In the genomic region with DNA sequence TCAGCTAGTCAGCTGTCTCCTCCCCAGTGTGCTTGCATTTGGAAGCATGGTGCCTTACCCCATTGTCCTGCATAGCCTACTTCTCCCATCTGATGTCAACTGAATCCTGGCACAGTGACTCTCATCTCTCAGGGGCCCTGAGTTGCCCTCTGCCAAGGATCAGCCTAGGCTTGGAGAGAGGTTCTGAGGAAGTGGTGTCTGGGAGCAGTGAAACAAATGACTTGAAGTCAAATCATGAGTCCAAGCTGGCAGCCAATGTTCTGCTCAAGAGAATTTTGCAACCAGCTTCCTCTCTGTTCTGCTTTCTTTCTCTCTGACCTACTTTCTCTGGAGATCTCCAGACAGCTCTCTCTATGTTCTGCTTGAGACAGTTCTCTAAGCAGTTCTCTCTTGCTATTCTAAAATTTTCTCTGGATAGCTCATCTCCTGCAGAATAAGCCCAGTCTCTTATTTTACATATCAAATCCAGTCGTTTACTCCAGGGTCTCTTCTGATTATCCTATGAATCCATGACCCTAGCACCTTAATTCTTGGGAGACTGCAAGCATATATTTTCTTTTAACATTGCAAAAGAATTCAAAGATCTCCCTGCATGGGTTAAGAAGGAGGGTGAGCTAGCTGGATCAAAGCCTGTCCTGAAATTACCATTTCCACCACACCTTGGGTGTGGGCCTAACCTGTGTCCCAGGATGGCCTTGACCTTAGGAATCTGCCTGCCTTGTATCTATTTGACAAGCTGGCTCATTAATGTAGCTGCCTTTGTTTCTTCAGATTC, we compare ENCODE assay signal across 7 mouse cellular contexts.
DNase-seq lines count a peak whose midpoint lies in the region; ATAC-seq and TF ChIP-seq lines count a peak whose summit lies in the region.

No protein-coding gene starts in this region.

- H3K9ac ChIP-seq in kidney, embryonic 15.5 days, result no peak overlapping the region
- H3K9ac ChIP-seq in midbrain, postnatal 0 days (replicated peaks; ENCODE audit: low read length, poor library complexity, severe bottlenecking), result no peak overlapping the region

- H3K4me1 ChIP-seq in kidney, embryonic 15.5 days, result no peaks in the 10 kb centered on the region
- no peaks in the 10 kb centered on the region for H3K4me1 ChIP-seq in midbrain, postnatal 0 days (ENCODE audit: insufficient read depth, low read length)

- peak; percentile 2 for DNase-seq in kidney, postnatal 14 days
- peak; percentile 94 for DNase-seq in R1 (ENCODE audit: low read depth, low spot score)
- DNase-seq in adrenal gland, postnatal 14 days, result peak; percentile 57
- DNase-seq in fibroblast of lung, adult 2 months (ENCODE audit: low read depth), result peak; percentile 6
- no peak for DNase-seq in spleen, adult 12 weeks (ENCODE audit: low spot score)
- DNase-seq in midbrain, postnatal 0 days (ENCODE audit: low spot score), result no peak

- no peaks in the 10 kb centered on the region for H3K9me3 ChIP-seq in kidney, embryonic 15.5 days (replicated peaks)
- no peaks in the 10 kb centered on the region for H3K9me3 ChIP-seq in midbrain, postnatal 0 days (ENCODE audit: low read length)

- no peak overlapping the region for H3K4me2 ChIP-seq in kidney, embryonic 15.5 days
- no peak overlapping the region for H3K4me2 ChIP-seq in midbrain, postnatal 0 days (ENCODE audit: low read depth, low read length, poor library complexity, severe bottlenecking)

- no peak for TF ChIP-seq CTCF in midbrain, postnatal 0 days (IDR thresholded peaks at IDR 0.05)

- H3K27ac ChIP-seq in kidney, embryonic 15.5 days, result no peak overlapping the region
- H3K27ac ChIP-seq in midbrain, postnatal 0 days (ENCODE audit: low read depth, low read length), result no peak overlapping the region

- no peak for ATAC-seq in kidney, embryonic 15.5 days (replicated peaks; ENCODE audit: low FRiP score)
- ATAC-seq in midbrain, postnatal 0 days (ENCODE audit: low FRiP score), result no peak

- H3K27me3 ChIP-seq in kidney, embryonic 15.5 days, result no peaks in the 10 kb centered on the region
- H3K27me3 ChIP-seq in midbrain, postnatal 0 days (ENCODE audit: insufficient read depth, low read length), result no peaks in the 10 kb centered on the region

- H3K36me3 ChIP-seq in kidney, embryonic 15.5 days, result no peaks in the 10 kb centered on the region
- H3K36me3 ChIP-seq in midbrain, postnatal 0 days (ENCODE audit: insufficient read depth, low read length), result no peaks in the 10 kb centered on the region

- 43% methylated on average over 1 of the region's 1 CpGs for WGBS in kidney, embryonic 15.5 days
- WGBS in midbrain, postnatal 0 days, result 50% methylated on average over 1 of the region's 1 CpGs

- H3K4me3 ChIP-seq in kidney, embryonic 15.5 days (replicated peaks), result no peak overlapping the region
- H3K4me3 ChIP-seq in midbrain, postnatal 0 days (ENCODE audit: low read depth, low read length), result no peak overlapping the region

Comparison
In these comparisons a context has a peak if more than half of its experiments do, and no peak if none do; other contexts are left out.
1. DNase-seq: peak in kidney, postnatal 14 days (single experiment), R1 (single experiment), adrenal gland, postnatal 14 days (single experiment) and fibroblast of lung, adult 2 months (single experiment); none in spleen, adult 12 weeks (single experiment) and midbrain, postnatal 0 days (single experiment).